Mouse (Mus musculus) olfactory bulb, adult 2 months (tissue): Measurements from ENCODE around the gene Wdr75. TPM values are rescaled to one million over a fixed set of nuclear protein-coding genes. Genes with fewer than 3 reads are reported as not detected.

Experiments used
- H3K27ac ChIP-seq: fragments of 200-500 bp; 2 replicates; pipeline ENCODE4 v1.5.1; 2012; ENCODE audit warnings: low read depth, low read length; ENCODE audit not compliant: insufficient read depth
- H3K4me1 ChIP-seq: fragments of 200-500 bp; 2 replicates; pipeline ENCODE4 v1.6.1; 2012; ENCODE audit warnings: low read length; ENCODE audit not compliant: control insufficient read depth, insufficient read depth
- H3K4me3 ChIP-seq: fragments of 200-500 bp; 2 replicates; pipeline ENCODE4 v1.5.1; 2012; ENCODE audit warnings: mild to moderate bottlenecking, low read depth, low read length, moderate library complexity; ENCODE audit not compliant: insufficient read depth
- CTCF ChIP-seq: fragments of 200-500 bp; IDR thresholded peaks from 2 replicates; pipeline ENCODE4 v1.5.1; 2012; ENCODE audit warnings: low read depth, mild to moderate bottlenecking, low read length, moderate library complexity; ENCODE audit not compliant: insufficient read depth
- POLR2A ChIP-seq: fragments of 200-500 bp; IDR thresholded peaks from 2 replicates; pipeline ENCODE4 v1.6.1; 2012; ENCODE audit warnings: mild to moderate bottlenecking, low read depth, low read length, moderate library complexity; ENCODE audit not compliant: insufficient read depth
- WGBS: fragments of 180-500 bp; shearing (Covaris S2); methylation state at CpG from one replicate; pipeline ENCODE4 v1.1.7; 2018; 5-methylcytosine and 5-hydroxymethylcytosine counted together
- polyA plus RNA-seq: library from polyadenylated mRNA; stranded (reverse); fragments of >200 nt; gene quantifications from 2 replicates; pipeline ENCODE4 v1.2.4, GENCODE M21; 2012; ENCODE audit warnings: low replicate concordance; ENCODE audit not compliant: missing spikeins, insufficient read depth, insufficient read length

Wdr75 gene
- polyA plus RNA-seq, 1 experiment = not detected

- Histone ChIP-seq H3K4me1 (no peaks in the 10 kb centered on the region), H3K27ac (no peak overlapping the region), H3K4me3 (no peak overlapping the region)
- WGBS = 97% methylated on average over 13 of the region's 13 CpGs
- no peak for TF ChIP-seq POLR2A
- no peak for TF ChIP-seq CTCF
Observed at GRCm38 (mm10) chr1:45769321-45769720, 25.6 kb upstream of the Wdr75 start.

- Histone ChIP-seq H3K4me1 (no peaks in the 10 kb centered on the region), H3K27ac (no peak overlapping the region), H3K4me3 (no peak overlapping the region)
- 96% methylated on average over 2 of the region's 2 CpGs for WGBS
- no peak for TF ChIP-seq POLR2A
- no peak for TF ChIP-seq CTCF
Observed at GRCm38 (mm10) chr1:45770051-45770450, 24.9 kb upstream of the Wdr75 start.

- H3K4me3 ChIP-seq = no peak overlapping the region
- no peak for TF ChIP-seq POLR2A
- no peak for TF ChIP-seq CTCF
- 66% methylated on average over 4 of the region's 4 CpGs for WGBS
- H3K27ac ChIP-seq = no peak overlapping the region
- H3K4me1 ChIP-seq = no peaks in the 10 kb centered on the region
Observed at GRCm38 (mm10) chr1:45780606-45781288, 14.2 kb upstream of the Wdr75 start.

GRCm38 (mm10) chr1:45816889-45817288 lies 21.9 kb downstream of the Wdr75 start:
- TF ChIP-seq CTCF (no peak), POLR2A (no peak)
- Histone ChIP-seq H3K4me1 (no peaks in the 10 kb centered on the region), H3K4me3 (no peak overlapping the region), H3K27ac (no peak overlapping the region)
- 12% methylated on average over 1 of the region's 1 CpGs for WGBS

- TF ChIP-seq POLR2A (no peak), CTCF (no peak)
- no peak overlapping the region for H3K4me3 ChIP-seq
- 90% methylated on average over 9 of the region's 9 CpGs for WGBS
- H3K4me1 ChIP-seq = no peaks in the 10 kb centered on the region
- H3K27ac ChIP-seq = no peak overlapping the region
Observed at GRCm38 (mm10) chr1:45818564-45818963, 23.6 kb downstream of the Wdr75 start.

- Histone ChIP-seq H3K4me3 (no peak overlapping the region), H3K4me1 (no peaks in the 10 kb centered on the region), H3K27ac (no peak overlapping the region)
- WGBS = 76% methylated on average over 1 of the region's 1 CpGs
- TF ChIP-seq CTCF (no peak), POLR2A (no peak)
Observed at GRCm38 (mm10) chr1:45824441-45824840, 29.5 kb downstream of the Wdr75 start.

- WGBS = 62% methylated on average over 5 of the region's 5 CpGs
- Histone ChIP-seq H3K4me1 (no peaks in the 10 kb centered on the region), H3K27ac (no peak overlapping the region), H3K4me3 (no peak overlapping the region)
- no peak for TF ChIP-seq CTCF
- no peak for TF ChIP-seq POLR2A
Observed at GRCm38 (mm10) chr1:45825140-45825539, 30.2 kb downstream of the Wdr75 start.

GRCm38 (mm10) chr1:45825630-45826029 lies 30.7 kb downstream of the Wdr75 start:
- Histone ChIP-seq H3K4me1 (no peaks in the 10 kb centered on the region), H3K27ac (no peak overlapping the region), H3K4me3 (no peak overlapping the region)
- 93% methylated on average over 3 of the region's 3 CpGs for WGBS
- no peak for TF ChIP-seq CTCF
- TF ChIP-seq POLR2A = no peak

GRCm38 (mm10) chr1:45826148-45826547 lies 31.2 kb downstream of the Wdr75 start:
- 76% methylated on average over 2 of the region's 2 CpGs for WGBS
- Histone ChIP-seq H3K4me3 (no peak overlapping the region), H3K27ac (no peak overlapping the region), H3K4me1 (no peaks in the 10 kb centered on the region)
- TF ChIP-seq CTCF (no peak), POLR2A (no peak)

- H3K4me3 ChIP-seq = no peak overlapping the region
- no peak overlapping the region for H3K27ac ChIP-seq
- no peaks in the 10 kb centered on the region for H3K4me1 ChIP-seq
- TF ChIP-seq CTCF = no peak
- TF ChIP-seq POLR2A = no peak
- WGBS = 96% methylated on average over 2 of the region's 2 CpGs
Observed at GRCm38 (mm10) chr1:45826796-45827195, 31.8 kb downstream of the Wdr75 start.
